Mouse (Mus musculus) hindbrain, embryonic 13.5 days (tissue): ENCODE measurements at regions not wholly inside any gene's neighbourhood (a gene's known extent, or its start where the extent isn't known, plus 50 kb on each side); places are given as distances from the start of the nearest gene placed in this dataset.

ENCODE experiments used
- ATAC-seq: fragments of 200-750 bp; cut with Nextera tagmentation; 2 replicates; pipeline ENCODE4 v1.8.0; 2017; ENCODE audit warnings: moderate TSS enrichment; ENCODE audit not compliant: low FRiP score
- H3K27ac ChIP-seq: fragments of 300-500 bp; sonication (generic); 2 replicates; pipeline ENCODE4 v1.5.1; 2015; ENCODE audit warnings: inconsistent platforms, mild to moderate bottlenecking, moderate library complexity
- H3K27me3 ChIP-seq: fragments of 300-500 bp; sonication (generic); 2 replicates; pipeline ENCODE4 v1.6.1; 2015; ENCODE audit warnings: mild to moderate bottlenecking, inconsistent platforms
- H3K36me3 ChIP-seq: fragments of 300-500 bp; sonication (generic); 2 replicates; pipeline ENCODE4 v1.6.1; 2015; ENCODE audit warnings: mild to moderate bottlenecking, inconsistent platforms
- H3K4me1 ChIP-seq: fragments of 300-500 bp; sonication (generic); replicated peaks from 2 replicates; pipeline ENCODE4 v1.6.1; 2015; ENCODE audit warnings: inconsistent platforms
- H3K4me2 ChIP-seq: fragments of 300-500 bp; sonication (generic); 2 replicates; pipeline ENCODE4 v1.6.1; 2015; ENCODE audit warnings: inconsistent platforms, mild to moderate bottlenecking, moderate library complexity
- H3K4me3 ChIP-seq: fragments of 300-500 bp; sonication (generic); 2 replicates; pipeline ENCODE4 v1.5.1; 2015; ENCODE audit warnings: mild to moderate bottlenecking, inconsistent platforms
- H3K9ac ChIP-seq: fragments of 300-500 bp; sonication (generic); 2 replicates; pipeline ENCODE4 v1.6.1; 2015; ENCODE audit warnings: mild to moderate bottlenecking, inconsistent platforms
- H3K9me3 ChIP-seq: fragments of 300-500 bp; sonication (generic); 2 replicates; pipeline ENCODE4 v1.6.1; 2016; ENCODE audit warnings: inconsistent platforms
- WGBS: fragments of 180-500 bp; shearing (Covaris S2); methylation state at CpG from one replicate; pipeline ENCODE4 v1.1.7; 2015; 5-methylcytosine and 5-hydroxymethylcytosine counted together

DNA sequence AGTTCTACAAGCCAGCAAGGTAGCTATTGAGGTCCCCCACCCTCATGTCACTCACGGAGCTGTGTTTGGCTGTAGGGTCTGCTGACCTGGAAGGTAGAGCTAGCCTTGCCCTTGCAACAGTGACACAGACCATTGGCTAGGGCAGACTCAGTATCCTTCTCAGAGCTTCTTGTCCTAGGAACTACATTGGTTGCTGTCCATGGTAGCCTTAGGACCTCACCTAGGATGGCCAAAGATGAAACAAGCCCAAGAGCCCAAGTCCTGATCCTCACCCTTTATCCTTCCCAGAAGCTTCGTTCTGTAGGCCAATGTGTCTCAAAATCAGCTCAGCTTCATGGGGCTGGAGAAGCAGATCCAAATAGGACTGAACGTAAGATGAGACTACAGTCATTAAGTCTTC lies 187.3 kb downstream of the Tmem132e start:
- WGBS: 63% methylated on average over 3 of the region's 3 CpGs

GRCm38 (mm10) chr11:82573126-82573525 lies 184.4 kb downstream of the Tmem132e start:
- H3K36me3 ChIP-seq: no peaks in the 10 kb centered on the region
- H3K4me3 ChIP-seq: no peak overlapping the region
- peaks cover 16% of the 10 kb centered on the region for H3K4me1 ChIP-seq
- peaks cover 28% of the 10 kb centered on the region for H3K27me3 ChIP-seq
- no peak overlapping the region for H3K27ac ChIP-seq
- WGBS: 83% methylated on average over 4 of the region's 4 CpGs
- no peaks in the 10 kb centered on the region for H3K9me3 ChIP-seq
- ATAC-seq: no peak
- no peak overlapping the region for H3K9ac ChIP-seq
- H3K4me2 ChIP-seq: no peak overlapping the region

More for the DNA sequence above, 187.3 kb downstream of the Tmem132e start:
- H3K9me3 ChIP-seq: no peaks in the 10 kb centered on the region
- H3K4me2 ChIP-seq: no peak overlapping the region
- H3K4me1 ChIP-seq: peaks cover 16% of the 10 kb centered on the region
- H3K36me3 ChIP-seq: no peaks in the 10 kb centered on the region
- no peak overlapping the region for H3K9ac ChIP-seq
- peaks cover 27% of the 10 kb centered on the region for H3K27me3 ChIP-seq
- no peak overlapping the region for H3K27ac ChIP-seq
- no peak overlapping the region for H3K4me3 ChIP-seq
- ATAC-seq: no peak

DNA sequence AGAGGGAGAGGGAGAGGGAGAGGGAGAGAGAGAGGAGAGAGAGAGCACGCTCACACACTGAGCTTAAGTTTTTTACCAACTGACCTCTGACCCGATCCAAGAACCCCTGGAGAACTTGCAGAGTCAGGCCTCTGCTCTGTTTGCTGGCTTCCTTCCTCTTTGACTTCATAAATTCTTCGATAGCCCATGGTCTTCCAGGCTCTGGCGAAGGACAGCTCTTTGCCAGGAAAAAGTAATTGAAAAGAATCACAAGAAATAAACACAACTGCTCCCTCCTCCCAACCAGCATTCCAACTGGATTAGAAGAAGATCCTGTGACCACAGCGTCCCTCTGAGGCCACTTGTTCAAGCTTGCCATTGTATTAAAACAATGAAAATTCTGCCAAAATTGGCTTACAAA lies 182.8 kb downstream of the Tmem132e start:
- 20% methylated on average over 5 of the region's 5 CpGs for WGBS
- no peak for ATAC-seq
- Histone ChIP-seq H3K9ac (no peak overlapping the region), H3K27me3 (peaks cover 34% of the 10 kb centered on the region), H3K4me3 (no peak overlapping the region), H3K36me3 (no peaks in the 10 kb centered on the region), H3K27ac (no peak overlapping the region), H3K4me2 (no peak overlapping the region), H3K4me1 (peaks cover 32% of the 10 kb centered on the region), H3K9me3 (no peaks in the 10 kb centered on the region)

DNA sequence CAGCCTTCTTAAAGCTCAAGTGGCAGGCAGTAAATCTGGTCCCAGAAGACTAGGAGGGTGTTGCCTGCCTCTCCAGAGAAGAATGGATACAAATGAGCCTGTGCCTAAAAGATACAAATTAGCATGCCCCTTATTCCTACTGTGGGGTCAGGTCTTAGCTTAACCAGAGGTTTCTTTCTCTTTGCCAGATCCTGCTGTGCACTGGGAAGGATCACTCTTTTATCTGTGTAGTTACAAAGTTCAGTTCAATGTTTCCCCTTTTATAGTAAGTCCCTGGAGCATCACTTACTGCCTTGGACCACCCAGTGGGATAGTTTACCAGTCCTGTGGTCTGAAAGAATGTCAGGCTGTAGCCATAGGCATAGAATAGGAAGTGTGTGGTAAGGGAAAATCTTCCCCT lies 181.1 kb downstream of the Tmem132e start:
- H3K27ac ChIP-seq: no peak overlapping the region
- no peak for ATAC-seq
- peaks cover 42% of the 10 kb centered on the region for H3K4me1 ChIP-seq
- H3K9me3 ChIP-seq: no peaks in the 10 kb centered on the region
- H3K4me3 ChIP-seq: no peak overlapping the region
- H3K9ac ChIP-seq: no peak overlapping the region
- no peak overlapping the region for H3K4me2 ChIP-seq
- H3K36me3 ChIP-seq: no peaks in the 10 kb centered on the region
- peaks cover 32% of the 10 kb centered on the region for H3K27me3 ChIP-seq

DNA sequence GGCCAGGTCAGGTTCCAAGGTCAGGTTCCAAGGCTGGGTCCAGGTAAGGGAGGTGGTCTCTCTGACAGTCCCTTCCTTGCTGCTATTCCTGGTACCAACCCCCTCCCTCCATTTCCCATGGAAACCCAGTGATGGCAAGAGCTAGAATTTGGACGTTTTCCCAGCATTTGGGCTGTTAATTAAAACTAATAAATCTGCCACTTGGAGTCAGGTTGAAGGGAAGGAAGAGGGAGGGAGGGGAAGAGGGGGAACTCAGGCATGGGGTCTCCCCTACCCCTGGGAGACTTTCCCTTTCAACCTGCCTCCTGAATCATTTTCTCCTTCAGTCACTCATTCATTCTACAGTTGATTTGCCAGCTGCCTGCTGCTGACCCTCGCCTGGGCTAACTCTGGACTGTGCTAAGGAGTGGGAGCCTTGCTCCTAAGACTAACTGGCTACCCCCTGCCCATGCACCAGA lies 179.5 kb downstream of the Tmem132e start:
- ATAC-seq: 0 out of 2 replicates have a peak, but pooled peaks have one; percentile 3
- H3K36me3 ChIP-seq: no peaks in the 10 kb centered on the region
- 19% methylated on average over 2 of the region's 2 CpGs for WGBS
- H3K4me2 ChIP-seq: no peak overlapping the region
- no peak overlapping the region for H3K27ac ChIP-seq
- H3K4me3 ChIP-seq: no peak overlapping the region
- H3K9me3 ChIP-seq: no peaks in the 10 kb centered on the region
- H3K27me3 ChIP-seq: peaks cover 29% of the 10 kb centered on the region
- H3K9ac ChIP-seq: no peak overlapping the region
- peaks cover 56% of the 10 kb centered on the region for H3K4me1 ChIP-seq

DNA sequence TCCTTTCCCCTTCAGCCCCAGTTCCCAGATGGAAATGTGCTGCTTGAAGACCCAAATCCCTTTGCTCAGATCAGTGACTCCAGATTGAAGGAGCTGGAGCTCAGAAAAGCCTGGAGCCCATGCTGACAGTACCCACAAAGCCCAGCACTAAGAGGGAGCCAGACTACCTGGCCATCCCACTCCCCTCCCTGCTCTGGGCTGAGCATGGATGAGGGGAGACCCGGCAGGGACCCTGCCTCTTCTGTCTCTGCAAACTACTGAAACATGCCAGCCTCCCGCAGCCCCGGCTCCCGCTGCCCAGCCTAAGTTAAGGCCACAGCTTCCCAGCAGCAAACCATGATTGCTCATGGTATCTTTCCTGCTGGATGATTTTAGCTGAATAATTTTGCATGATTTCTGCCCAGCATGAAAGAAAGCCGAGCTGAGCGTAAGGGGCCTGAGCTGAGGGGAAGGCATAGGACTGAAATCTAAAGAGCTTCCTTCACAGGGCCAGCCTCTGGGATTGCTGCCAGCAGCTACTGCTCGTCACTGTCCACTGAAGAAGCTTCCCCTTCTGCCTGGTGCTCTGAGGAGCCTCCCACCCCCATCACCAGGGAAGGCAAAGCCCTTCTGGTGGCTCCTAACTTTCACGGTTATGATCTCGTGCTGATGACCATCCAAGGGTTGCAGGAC lies 178.4 kb downstream of the Tmem132e start:
- Histone ChIP-seq H3K27ac (peak overlapping the region; percentile 31), H3K4me3 (no peak overlapping the region), H3K9ac (peak overlapping the region; percentile 43; the same call in 1 of the 2 replicates), H3K9me3 (no peaks in the 10 kb centered on the region), H3K4me2 (no peak overlapping the region), H3K4me1 (peaks cover 56% of the 10 kb centered on the region), H3K27me3 (peaks cover 27% of the 10 kb centered on the region), H3K36me3 (no peaks in the 10 kb centered on the region)
- ATAC-seq: no peak
- 60% methylated on average over 9 of the region's 9 CpGs for WGBS

GRCm38 (mm10) chr11:82566092-82566491 lies 177.4 kb downstream of the Tmem132e start:
- 73% methylated on average over 4 of the region's 4 CpGs for WGBS
- peaks cover 31% of the 10 kb centered on the region for H3K27me3 ChIP-seq
- no peaks in the 10 kb centered on the region for H3K9me3 ChIP-seq
- no peaks in the 10 kb centered on the region for H3K36me3 ChIP-seq
- no peak overlapping the region for H3K4me3 ChIP-seq
- no peak overlapping the region for H3K9ac ChIP-seq
- no peak for ATAC-seq
- no peak overlapping the region for H3K4me2 ChIP-seq
- H3K4me1 ChIP-seq: peaks cover 56% of the 10 kb centered on the region
- no peak overlapping the region for H3K27ac ChIP-seq

DNA sequence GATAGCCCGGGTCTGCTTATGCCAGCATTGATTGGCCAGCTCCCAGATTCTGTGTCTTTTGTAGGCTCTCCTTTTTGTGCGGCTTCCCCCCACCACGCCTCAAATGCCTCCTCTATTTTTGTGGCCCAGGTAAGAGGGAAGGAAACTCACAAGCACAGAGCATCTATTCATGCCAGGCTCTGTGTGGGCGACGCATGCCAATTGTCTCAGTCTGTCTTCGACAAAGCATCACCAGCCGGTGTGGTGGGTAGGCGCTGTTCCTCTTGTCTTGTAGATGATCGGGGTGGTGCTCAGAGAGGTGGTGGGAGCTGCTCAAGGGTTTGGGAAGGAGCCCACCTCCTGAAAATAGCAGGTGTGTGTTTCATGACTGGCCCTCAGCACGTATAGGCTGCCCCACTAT lies 175.5 kb downstream of the Tmem132e start:
- Histone ChIP-seq H3K4me2 (no peak overlapping the region), H3K27ac (0 out of 2 replicates have a peak overlapping the region, but pooled peaks have one; percentile 8), H3K4me1 (peaks cover 50% of the 10 kb centered on the region), H3K9me3 (no peaks in the 10 kb centered on the region), H3K9ac (no peak overlapping the region), H3K4me3 (no peak overlapping the region), H3K27me3 (peaks cover 24% of the 10 kb centered on the region), H3K36me3 (no peaks in the 10 kb centered on the region)
- WGBS: 64% methylated on average over 10 of the region's 10 CpGs
- ATAC-seq: no peak

- no peak overlapping the region for H3K4me3 ChIP-seq
- 92% methylated on average over 3 of the region's 3 CpGs for WGBS
- peaks cover 3% of the 10 kb centered on the region; the same call in 1 of the 2 replicates for H3K4me1 ChIP-seq
- no peaks in the 10 kb centered on the region for H3K27me3 ChIP-seq
- no peak overlapping the region for H3K9ac ChIP-seq
- ATAC-seq: no peak
- no peak overlapping the region for H3K4me2 ChIP-seq
- no peak overlapping the region for H3K27ac ChIP-seq
- no peaks in the 10 kb centered on the region for H3K9me3 ChIP-seq
- H3K36me3 ChIP-seq: no peaks in the 10 kb centered on the region
Measured at GRCm38 (mm10) chr11:82542028-82542427, 153.3 kb downstream of the Tmem132e start.

DNA sequence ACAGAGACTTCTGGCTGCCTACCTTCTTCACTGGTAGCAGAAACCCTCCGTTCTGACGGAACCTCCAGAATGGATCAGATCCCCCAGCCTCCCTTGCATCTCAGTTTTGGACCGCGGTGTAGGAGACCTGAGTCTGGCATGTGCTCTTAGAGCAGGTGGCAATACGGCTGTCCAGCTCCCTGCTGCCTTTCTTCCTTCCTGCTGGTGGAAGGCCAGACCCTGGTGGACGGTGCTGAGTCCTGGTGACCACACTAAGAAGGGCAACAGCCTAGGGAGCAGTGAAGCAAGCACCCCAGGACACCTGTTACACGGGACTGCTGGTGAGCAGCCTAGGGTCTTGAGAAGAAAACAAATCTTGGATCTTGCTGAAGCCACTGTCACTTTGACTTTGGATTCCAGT lies 152.7 kb downstream of the Tmem132e start:
- H3K4me3 ChIP-seq: no peak overlapping the region
- ATAC-seq: no peak
- peaks cover 3% of the 10 kb centered on the region; the same call in 1 of the 2 replicates for H3K4me1 ChIP-seq
- H3K4me2 ChIP-seq: no peak overlapping the region
- H3K9ac ChIP-seq: no peak overlapping the region
- no peaks in the 10 kb centered on the region for H3K9me3 ChIP-seq
- H3K36me3 ChIP-seq: no peaks in the 10 kb centered on the region
- WGBS: 92% methylated on average over 7 of the region's 7 CpGs
- H3K27ac ChIP-seq: no peak overlapping the region
- no peaks in the 10 kb centered on the region for H3K27me3 ChIP-seq

GRCm38 (mm10) chr11:82537931-82538330 lies 149.2 kb downstream of the Tmem132e start:
- no peak overlapping the region for H3K9ac ChIP-seq
- H3K4me2 ChIP-seq: no peak overlapping the region
- WGBS: 78% methylated on average over 3 of the region's 3 CpGs
- H3K9me3 ChIP-seq: no peaks in the 10 kb centered on the region
- peaks cover 3% of the 10 kb centered on the region; the same call in 1 of the 2 replicates for H3K4me1 ChIP-seq
- 0 out of 2 replicates have a peak, but pooled peaks cover 4% of the 10 kb centered on the region for H3K27me3 ChIP-seq
- H3K4me3 ChIP-seq: no peak overlapping the region
- H3K36me3 ChIP-seq: no peaks in the 10 kb centered on the region
- H3K27ac ChIP-seq: no peak overlapping the region
- no peak for ATAC-seq

DNA sequence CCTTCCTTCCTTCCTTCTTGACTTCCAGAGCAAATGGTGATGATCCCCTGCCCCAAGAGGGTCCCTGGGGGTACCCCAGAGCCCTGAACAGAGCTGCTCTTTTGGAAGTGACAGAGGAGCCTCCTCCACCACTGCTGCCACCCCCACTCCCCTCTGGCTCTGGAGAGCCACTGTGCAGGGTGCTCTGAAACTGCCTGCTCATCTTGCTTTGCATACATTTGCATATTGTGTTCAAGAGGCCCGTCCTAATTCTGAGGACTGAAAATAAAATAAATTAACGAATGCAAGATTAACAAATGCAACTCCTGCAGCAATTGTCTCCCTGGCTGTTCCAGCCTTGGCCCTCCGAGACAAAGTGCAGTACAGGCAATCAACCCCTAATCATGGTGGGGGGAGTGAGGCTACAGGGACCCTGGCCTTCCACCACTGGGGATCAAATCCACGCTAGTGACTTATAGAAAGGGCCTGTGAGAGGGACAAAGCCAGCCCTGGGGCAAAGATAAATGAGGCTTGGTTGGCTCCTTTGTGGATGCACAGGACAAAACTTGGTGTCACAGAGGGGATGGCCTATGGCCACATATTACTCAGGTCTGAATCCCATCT lies 134.6 kb downstream of the Tmem132e start:
- no peak for ATAC-seq

DNA sequence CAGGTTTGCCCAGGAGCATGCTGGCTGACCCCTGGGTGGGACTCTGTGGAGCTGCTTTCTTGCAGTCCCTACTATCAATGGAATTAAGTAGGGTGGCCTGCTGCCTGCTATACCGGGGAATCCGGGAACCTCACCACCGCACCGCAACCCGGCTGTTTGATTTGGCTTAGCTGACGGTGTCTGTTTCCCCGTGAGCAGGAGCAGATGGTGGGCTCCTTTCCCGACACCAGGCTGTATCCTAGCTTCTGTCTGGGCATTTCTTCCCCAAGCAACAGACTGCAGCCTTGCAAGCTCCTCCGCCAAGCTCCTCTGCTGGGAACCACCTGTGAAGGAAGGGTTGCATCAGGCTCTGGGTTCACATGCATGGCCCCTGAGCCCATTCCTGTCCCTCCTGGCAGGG lies 132.7 kb downstream of the Tmem132e start:
- ATAC-seq: no peak
- Histone ChIP-seq H3K36me3 (no peaks in the 10 kb centered on the region), H3K4me1 (peaks cover 38% of the 10 kb centered on the region), H3K9me3 (no peaks in the 10 kb centered on the region), H3K27ac (no peak overlapping the region), H3K4me3 (no peak overlapping the region), H3K4me2 (no peak overlapping the region), H3K27me3 (0 out of 2 replicates have a peak, but pooled peaks cover 7% of the 10 kb centered on the region), H3K9ac (no peak overlapping the region)
- 46% methylated on average over 9 of the region's 9 CpGs for WGBS

More for the DNA sequence above, 134.6 kb downstream of the Tmem132e start:
- peak overlapping the region; percentile 37 for H3K27ac ChIP-seq
- 0 out of 2 replicates have a peak, but pooled peaks cover 7% of the 10 kb centered on the region for H3K27me3 ChIP-seq
- no peak overlapping the region for H3K4me2 ChIP-seq
- no peaks in the 10 kb centered on the region for H3K36me3 ChIP-seq
- H3K9ac ChIP-seq: no peak overlapping the region
- H3K4me1 ChIP-seq: peaks cover 40% of the 10 kb centered on the region
- WGBS: 14% methylated on average over 4 of the region's 4 CpGs
- no peaks in the 10 kb centered on the region for H3K9me3 ChIP-seq
- no peak overlapping the region for H3K4me3 ChIP-seq
